Mouse (Mus musculus): ENCODE results near the gene 1700001K19Rik. TPM values are rescaled to one million over a fixed set of nuclear protein-coding genes. Genes with fewer than 3 reads are reported as not detected.

Gene 1700001K19Rik
- polyA plus RNA-seq, 1 experiment from 2014 or later: not detected

DNA sequence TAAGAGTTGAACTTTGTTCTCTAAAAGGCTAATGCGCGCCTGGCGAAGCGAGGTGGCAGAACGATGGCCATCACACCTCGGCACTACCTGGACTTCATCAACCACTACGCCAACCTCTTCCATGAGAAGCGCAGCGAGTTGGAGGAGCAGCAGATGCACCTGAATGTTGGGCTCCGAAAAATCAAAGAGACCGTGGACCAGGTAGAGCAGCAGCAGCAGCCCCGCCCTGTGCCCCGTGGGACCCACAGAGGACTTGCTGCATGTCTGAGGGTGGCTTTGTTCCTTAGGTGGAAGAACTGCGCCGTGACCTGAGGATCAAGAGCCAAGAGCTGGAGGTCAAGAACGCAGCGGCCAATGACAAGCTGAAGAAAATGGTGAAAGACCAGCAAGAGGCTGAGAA lies 31.0 kb downstream of the 1700001K19Rik start:
- Histone ChIP-seq H3K4me3 (ENCODE audit: low read depth, low read length) (no peak overlapping the region), H3K27ac (ENCODE audit: low read length) (no peak overlapping the region), H3K27me3 (ENCODE audit: control insufficient read depth, insufficient read depth, low read length) (no peaks in the 10 kb centered on the region), H3K9ac (replicated peaks; ENCODE audit: low read depth, low read length) (no peak overlapping the region), H3K9me3 (ENCODE audit: control insufficient read depth, low read depth, low read length) (no peaks in the 10 kb centered on the region), H3K4me2 (replicated peaks; ENCODE audit: low read depth, low read length) (no peak overlapping the region), H3K4me1 (ENCODE audit: control insufficient read depth, insufficient read depth, low read length) (no peaks in the 10 kb centered on the region), H3K36me3 (ENCODE audit: control insufficient read depth, insufficient read depth, low read length) (peaks cover 92% of the 10 kb centered on the region)
- WGBS: 96% methylated on average over 17 of the region's 17 CpGs
- ATAC-seq (ENCODE audit: insufficient number of reproducible peaks, insufficient read depth, low FRiP score, low read depth): no peak

DNA sequence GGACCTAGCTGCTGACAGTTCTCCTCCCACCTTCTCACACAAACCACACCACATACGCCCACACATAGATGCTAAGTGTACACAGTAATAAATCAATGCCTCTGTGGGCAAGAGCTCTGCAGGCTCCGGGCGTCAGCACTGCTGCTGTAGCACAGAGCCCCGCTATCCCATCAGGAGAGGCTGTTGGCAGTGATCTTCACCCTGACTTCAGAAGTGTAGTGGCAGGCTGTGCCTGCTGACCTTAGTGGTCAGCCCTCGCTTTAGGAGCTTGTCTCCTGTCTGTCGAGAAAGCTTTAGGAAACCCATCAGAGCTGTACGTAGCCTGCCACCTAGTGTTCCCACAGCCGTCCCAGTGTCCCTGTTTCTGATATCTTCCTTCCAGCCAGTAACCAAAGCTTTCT lies 32.2 kb downstream of the 1700001K19Rik start:
- H3K9ac ChIP-seq (replicated peaks; ENCODE audit: low read depth, low read length): no peak overlapping the region
- H3K27me3 ChIP-seq (ENCODE audit: control insufficient read depth, insufficient read depth, low read length): no peaks in the 10 kb centered on the region
- 65% methylated on average over 8 of the region's 8 CpGs for WGBS
- H3K36me3 ChIP-seq (ENCODE audit: control insufficient read depth, insufficient read depth, low read length): peaks cover 92% of the 10 kb centered on the region
- H3K27ac ChIP-seq (ENCODE audit: low read length): no peak overlapping the region
- H3K4me2 ChIP-seq (replicated peaks; ENCODE audit: low read depth, low read length): no peak overlapping the region
- no peak for ATAC-seq (ENCODE audit: insufficient number of reproducible peaks, insufficient read depth, low FRiP score, low read depth)
- H3K4me1 ChIP-seq (ENCODE audit: control insufficient read depth, insufficient read depth, low read length): no peaks in the 10 kb centered on the region
- H3K4me3 ChIP-seq (ENCODE audit: low read depth, low read length): no peak overlapping the region
- H3K9me3 ChIP-seq (ENCODE audit: control insufficient read depth, low read depth, low read length): no peaks in the 10 kb centered on the region

DNA sequence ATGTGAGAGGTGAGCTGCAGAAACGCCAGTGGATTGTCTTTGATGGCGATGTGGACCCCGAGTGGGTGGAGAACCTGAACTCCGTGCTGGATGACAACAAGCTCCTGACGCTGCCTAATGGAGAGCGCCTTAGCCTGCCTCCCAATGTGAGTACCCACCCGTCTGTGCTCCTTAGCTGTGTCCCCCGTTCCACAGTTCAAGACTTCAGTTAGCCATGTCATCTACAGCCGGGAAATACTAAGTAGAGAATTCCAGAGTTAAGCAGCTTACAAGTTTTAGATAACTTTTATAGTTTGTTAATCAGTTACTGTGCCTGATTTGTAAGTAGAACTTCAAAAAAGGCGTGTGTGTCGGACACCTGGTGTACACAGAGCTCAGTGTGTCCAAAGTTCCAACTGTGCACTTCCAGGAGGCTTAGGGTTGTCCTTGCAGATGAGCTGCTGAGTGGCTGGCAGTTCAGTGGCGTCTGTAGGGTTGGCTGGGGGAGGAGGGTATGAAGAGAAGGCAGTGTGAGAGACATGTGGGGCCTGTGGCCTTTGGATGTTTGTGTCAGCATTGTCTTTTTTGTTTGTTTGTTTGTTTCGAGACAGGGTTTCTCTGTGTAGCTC lies 44.8 kb downstream of the 1700001K19Rik start:
- no peaks in the 10 kb centered on the region for H3K4me1 ChIP-seq (ENCODE audit: control insufficient read depth, insufficient read depth, low read length)
- H3K9ac ChIP-seq (replicated peaks; ENCODE audit: low read depth, low read length): no peak overlapping the region
- no peak overlapping the region for H3K4me3 ChIP-seq (ENCODE audit: low read depth, low read length)
- WGBS: 92% methylated on average over 13 of the region's 13 CpGs
- H3K4me2 ChIP-seq (replicated peaks; ENCODE audit: low read depth, low read length): no peak overlapping the region
- H3K27me3 ChIP-seq (ENCODE audit: control insufficient read depth, insufficient read depth, low read length): no peaks in the 10 kb centered on the region
- H3K27ac ChIP-seq (ENCODE audit: low read length): no peak overlapping the region
- no peaks in the 10 kb centered on the region for H3K9me3 ChIP-seq (ENCODE audit: control insufficient read depth, low read depth, low read length)
- ATAC-seq (ENCODE audit: insufficient number of reproducible peaks, insufficient read depth, low FRiP score, low read depth): no peak
- H3K36me3 ChIP-seq (ENCODE audit: control insufficient read depth, insufficient read depth, low read length): peaks cover 100% of the 10 kb centered on the region

DNA sequence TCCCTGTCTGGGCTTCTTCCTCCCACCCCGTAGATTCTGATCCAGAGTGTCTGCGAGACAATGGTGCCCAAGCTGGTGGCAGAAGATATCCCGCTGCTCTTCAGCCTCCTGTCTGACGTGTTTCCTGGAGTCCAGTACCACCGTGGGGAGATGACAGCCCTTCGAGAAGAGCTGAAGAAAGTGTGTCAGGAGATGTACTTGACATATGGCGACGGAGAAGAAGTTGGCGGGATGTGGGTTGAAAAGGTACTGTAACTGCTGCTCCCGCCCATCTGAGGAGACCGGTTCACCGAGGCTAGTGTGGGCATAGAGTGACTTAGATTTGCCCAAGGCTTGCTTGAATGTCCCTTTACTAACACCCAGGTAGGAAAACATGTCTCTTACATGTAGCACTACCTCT lies 46.1 kb downstream of the 1700001K19Rik start:
- no peak overlapping the region for H3K27ac ChIP-seq (ENCODE audit: low read length)
- no peaks in the 10 kb centered on the region for H3K4me1 ChIP-seq (ENCODE audit: control insufficient read depth, insufficient read depth, low read length)
- no peak overlapping the region for H3K4me3 ChIP-seq (ENCODE audit: low read depth, low read length)
- WGBS: 96% methylated on average over 12 of the region's 12 CpGs
- H3K27me3 ChIP-seq (ENCODE audit: control insufficient read depth, insufficient read depth, low read length): no peaks in the 10 kb centered on the region
- H3K9me3 ChIP-seq (ENCODE audit: control insufficient read depth, low read depth, low read length): no peaks in the 10 kb centered on the region
- ATAC-seq (ENCODE audit: insufficient number of reproducible peaks, insufficient read depth, low FRiP score, low read depth): no peak
- no peak overlapping the region for H3K4me2 ChIP-seq (replicated peaks; ENCODE audit: low read depth, low read length)
- H3K36me3 ChIP-seq (ENCODE audit: control insufficient read depth, insufficient read depth, low read length): peaks cover 100% of the 10 kb centered on the region
- H3K9ac ChIP-seq (replicated peaks; ENCODE audit: low read depth, low read length): no peak overlapping the region

DNA sequence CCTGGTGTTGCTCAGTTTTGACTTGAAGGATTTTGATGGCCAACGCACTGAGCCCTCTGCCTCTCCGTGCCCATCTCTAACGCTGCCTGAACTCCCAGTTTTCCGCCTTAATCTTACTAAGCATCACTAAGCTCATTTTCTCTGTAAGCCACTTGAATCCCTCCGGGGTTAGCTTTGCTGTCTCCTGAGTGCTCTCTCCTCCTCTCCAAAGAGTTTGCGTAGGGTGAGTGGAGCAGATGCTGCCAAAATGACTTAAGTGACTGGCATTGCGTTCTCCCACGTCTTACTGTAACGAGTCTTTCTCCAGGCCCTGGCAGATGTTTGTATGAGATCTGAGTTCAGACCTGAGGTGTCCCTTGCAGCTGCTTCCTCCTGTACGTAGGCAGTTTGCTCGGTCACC lies 52.4 kb downstream of the 1700001K19Rik start:
- no peak overlapping the region for H3K27ac ChIP-seq (ENCODE audit: low read length)
- H3K4me1 ChIP-seq (ENCODE audit: control insufficient read depth, insufficient read depth, low read length): no peaks in the 10 kb centered on the region
- H3K4me3 ChIP-seq (ENCODE audit: low read depth, low read length): no peak overlapping the region
- H3K36me3 ChIP-seq (ENCODE audit: control insufficient read depth, insufficient read depth, low read length): peaks cover 100% of the 10 kb centered on the region
- no peak for ATAC-seq (ENCODE audit: insufficient number of reproducible peaks, insufficient read depth, low FRiP score, low read depth)
- 93% methylated on average over 11 of the region's 11 CpGs for WGBS
- no peaks in the 10 kb centered on the region for H3K9me3 ChIP-seq (ENCODE audit: control insufficient read depth, low read depth, low read length)
- H3K4me2 ChIP-seq (replicated peaks; ENCODE audit: low read depth, low read length): no peak overlapping the region
- H3K9ac ChIP-seq (replicated peaks; ENCODE audit: low read depth, low read length): no peak overlapping the region
- H3K27me3 ChIP-seq (ENCODE audit: control insufficient read depth, insufficient read depth, low read length): no peaks in the 10 kb centered on the region

Small RNA genes within 50 kb of the gene (microRNA-seq; reads per million reads assigned to microRNA genes)
- gene Gm27299: not detected

Other genes starting within 250 kb of the 1700001K19Rik start
- gene Ppp2r5c, start 235.5 kb downstream of the 1700001K19Rik start, polyA plus RNA-seq (2014; fragmentation: Nextera tagmentation; extraction: Ambion mirVana): 168 and 181 TPM in 2 replicates
- 67.7 and 70.6 TPM in 2 replicates for gene Dync1h1, start 81.2 kb downstream of the 1700001K19Rik start, polyA plus RNA-seq (2014; fragmentation: Nextera tagmentation; extraction: Ambion mirVana)
- gene Hsp90aa1, start 20.1 kb upstream of the 1700001K19Rik start, polyA plus RNA-seq (2014; fragmentation: Nextera tagmentation; extraction: Ambion mirVana): 825 and 887 TPM in 2 replicates
- 25.1 and 27.6 TPM in 2 replicates for gene Wdr20, start 55.3 kb upstream of the 1700001K19Rik start, polyA plus RNA-seq (2014; fragmentation: Nextera tagmentation; extraction: Ambion mirVana)
- 5.2 and 5.4 TPM in 2 replicates for gene Mok, start 158.3 kb upstream of the 1700001K19Rik start, polyA plus RNA-seq (2014; fragmentation: Nextera tagmentation; extraction: Ambion mirVana)
- gene Zfp839, start 167.6 kb upstream of the 1700001K19Rik start, polyA plus RNA-seq (2014; fragmentation: Nextera tagmentation; extraction: Ambion mirVana): 4.6 and 5.9 TPM in 2 replicates
- 80.8 and 89.5 TPM in 2 replicates for gene Cinp, start 206.5 kb upstream of the 1700001K19Rik start, polyA plus RNA-seq (2014; fragmentation: Nextera tagmentation; extraction: Ambion mirVana)
- 3.8 and 4.8 TPM in 2 replicates for gene Tecpr2, start 206.6 kb upstream of the 1700001K19Rik start, polyA plus RNA-seq (2014; fragmentation: Nextera tagmentation; extraction: Ambion mirVana)

All from stomach, embryonic 14.5 days (tissue).